Mouse (Mus musculus) bone marrow macrophage, adult 2 months (primary cell): ENCODE results near the gene Serping1.

Experiments
- CTCF ChIP-seq: IDR thresholded peaks from 2 replicates; pipeline ENCODE4 v1.5.1; 2012; ENCODE audit warnings: low read depth, mild to moderate bottlenecking, low read length, moderate library complexity
- POLR2A ChIP-seq: IDR thresholded peaks from 2 replicates; pipeline ENCODE4 v1.6.1; 2012; ENCODE audit warnings: mild to moderate bottlenecking, low read depth, low read length, borderline replicate concordance

DNA sequence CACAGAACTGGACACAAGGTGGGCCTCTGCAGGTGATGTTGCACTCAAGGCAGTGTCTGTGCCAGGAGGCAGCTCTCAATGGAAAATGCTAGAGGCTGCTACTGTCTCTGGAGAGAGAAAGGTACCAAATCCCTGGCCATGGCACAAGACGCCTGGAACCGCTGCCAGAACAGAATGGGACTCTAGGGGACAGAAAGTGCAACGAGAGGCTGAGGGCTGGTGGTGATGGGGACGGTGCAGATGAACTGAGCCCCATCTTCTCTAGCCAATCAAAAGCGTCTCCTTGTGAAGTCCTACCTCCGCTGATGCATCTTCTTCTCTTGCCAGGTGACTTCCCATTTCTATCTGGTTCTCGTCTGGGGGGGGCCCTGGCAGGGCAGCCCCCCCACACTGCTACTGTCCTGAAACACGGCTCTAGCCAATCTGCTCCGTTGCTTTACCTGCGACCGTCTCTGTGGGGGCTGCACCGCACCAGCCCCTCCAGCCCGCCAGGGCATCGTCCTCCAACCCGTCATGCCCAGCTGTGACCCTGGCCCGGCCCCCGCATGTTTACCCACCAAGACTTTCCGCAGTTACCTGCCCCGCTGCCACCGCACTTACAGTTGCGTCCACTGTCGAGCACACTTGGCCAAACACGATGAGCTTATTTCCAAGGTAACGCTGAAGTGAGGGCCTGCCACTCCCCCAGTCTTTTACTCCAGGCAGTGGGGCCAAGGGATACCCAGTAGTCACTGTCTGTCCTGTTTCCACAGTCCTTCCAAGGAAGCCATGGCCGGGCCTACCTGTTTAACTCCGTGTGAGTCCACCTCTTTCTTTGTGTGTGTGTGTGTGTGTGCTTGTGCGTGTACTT, 38.7 kb downstream of the Serping1 start:
- TF ChIP-seq CTCF (no peak), POLR2A (no peak)
